Comparison of ENCODE assay signal across 9 mouse cellular contexts in the genomic region with DNA sequence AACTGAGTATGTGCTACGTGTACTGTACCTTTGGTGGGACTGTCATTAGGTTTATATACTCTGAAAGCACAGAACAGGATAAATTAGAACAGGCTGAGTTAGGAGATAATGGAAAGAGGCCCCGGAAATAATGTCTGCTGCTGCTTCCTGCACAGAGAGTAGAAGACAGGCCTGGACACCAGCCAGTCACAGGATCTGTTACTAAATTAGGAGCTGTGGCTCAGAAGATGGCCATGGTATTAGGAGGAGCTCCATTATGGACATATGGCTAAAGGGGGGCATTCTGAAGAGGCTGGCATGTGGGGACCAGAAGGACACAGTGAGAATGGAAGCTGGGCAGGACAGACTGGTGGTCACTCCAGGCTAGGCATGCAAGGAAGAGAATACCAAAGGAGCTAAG. TPM values are rescaled to one million over a fixed set of nuclear protein-coding genes. Genes with fewer than 3 reads are reported as not detected.
DNase-seq lines count a peak whose midpoint lies in the region; ATAC-seq and TF ChIP-seq lines count a peak whose summit lies in the region.
"Had no signal": no experiment of that assay in that cellular context is flagged by ENCODE, and none has a peak within 500 bp of the region (broad histone marks: within the 10 kb centered on the region; RNA-seq: fewer than 3 reads in every experiment).

No protein-coding gene starts in this region.

- H3K9ac ChIP-seq in hindbrain, embryonic 16.5 days (ENCODE audit: low read depth, low read length): no peak overlapping the region

- no peak for TF ChIP-seq POLR2A in myocyte (IDR thresholded peaks at IDR 0.05; ENCODE audit: insufficient read length, low read depth)

- no peaks in the 10 kb centered on the region; the same call in none of the 2 replicates for H3K4me1 ChIP-seq in hindbrain, embryonic 16.5 days (ENCODE audit: control insufficient read depth, insufficient read depth, low read depth, low read length)
- H3K4me1 ChIP-seq in hindbrain, embryonic 10.5 days (replicated peaks): peaks cover 4% of the 10 kb centered on the region; the same call in 1 of the 2 replicates
- peaks cover 11% of the 10 kb centered on the region; the same call in 1 of the 2 replicates for H3K4me1 ChIP-seq in midbrain, embryonic 10.5 days

- no peak overlapping the region for H3K4me3 ChIP-seq in hindbrain, embryonic 16.5 days (ENCODE audit: low read length)
- no peak overlapping the region for H3K4me3 ChIP-seq in hindbrain, embryonic 10.5 days
- no peak overlapping the region for H3K4me3 ChIP-seq in myocyte
- H3K4me3 ChIP-seq in midbrain, embryonic 10.5 days: no peak overlapping the region
- H3K4me3 ChIP-seq: erythroblast, embryonic 14.5 days had no signal

- peaks cover 7% of the 10 kb centered on the region for H3K36me3 ChIP-seq in hindbrain, embryonic 16.5 days (ENCODE audit: control insufficient read depth, insufficient read depth, low read length)
- H3K36me3 ChIP-seq in hindbrain, embryonic 10.5 days: peaks cover 72% of the 10 kb centered on the region
- peaks cover 4% of the 10 kb centered on the region for H3K36me3 ChIP-seq in myocyte (ENCODE audit: control insufficient read depth, insufficient read depth)
- H3K36me3 ChIP-seq in midbrain, embryonic 10.5 days: peaks cover 65% of the 10 kb centered on the region

- no peak for DNase-seq in hindbrain, embryonic 10.5 days (ENCODE audit: low spot score)
- DNase-seq in right cerebral cortex, postnatal 10 days (ENCODE audit: low spot score in 2 of 2): peak; percentile 52 to 70
- no peak for DNase-seq in right cerebral cortex, adult 18-20 months
- DNase-seq in heart, adult 9 months (ENCODE audit: low spot score in 2 of 2): peak; percentile 33 to 66
- DNase-seq in thymus, postnatal 36 days: no peak
- DNase-seq in midbrain, embryonic 10.5 days (ENCODE audit: low spot score): no peak

- peak; percentile 37; the same call in 1 of the 2 replicates for ATAC-seq in hindbrain, embryonic 16.5 days

- no peaks in the 10 kb centered on the region for H3K27me3 ChIP-seq in hindbrain, embryonic 16.5 days (replicated peaks; ENCODE audit: control insufficient read depth, insufficient read depth, low read length)
- no peaks in the 10 kb centered on the region for H3K27me3 ChIP-seq in hindbrain, embryonic 10.5 days (ENCODE audit: insufficient read depth, poor library complexity, severe bottlenecking)
- H3K27me3 ChIP-seq in myocyte (ENCODE audit: control insufficient read depth, insufficient read depth, insufficient read length): no peaks in the 10 kb centered on the region
- no peaks in the 10 kb centered on the region for H3K27me3 ChIP-seq in midbrain, embryonic 10.5 days (ENCODE audit: low read depth, poor library complexity, severe bottlenecking)

- H3K4me2 ChIP-seq in hindbrain, embryonic 16.5 days (ENCODE audit: low read length): no peak overlapping the region
- H3K4me2 ChIP-seq in myocyte (ENCODE audit: low read depth): peak overlapping the region; percentile 14

- H3K27ac ChIP-seq in hindbrain, embryonic 16.5 days (ENCODE audit: low read depth, low read length): no peak overlapping the region
- H3K27ac ChIP-seq in hindbrain, embryonic 10.5 days: no peak overlapping the region
- no peak overlapping the region for H3K27ac ChIP-seq in midbrain, embryonic 10.5 days (replicated peaks)

- H3ac ChIP-seq in myocyte (ENCODE audit: control insufficient read depth, insufficient read length): no peak overlapping the region

- H3K9me3 ChIP-seq in hindbrain, embryonic 16.5 days (ENCODE audit: control insufficient read depth, low read length): no peaks in the 10 kb centered on the region
- H3K9me3 ChIP-seq in hindbrain, embryonic 10.5 days: no peaks in the 10 kb centered on the region
- no peaks in the 10 kb centered on the region for H3K9me3 ChIP-seq in midbrain, embryonic 10.5 days (replicated peaks)

- WGBS in hindbrain, embryonic 16.5 days: 85% methylated on average over 2 of the region's 2 CpGs
- WGBS in hindbrain, embryonic 10.5 days: 89% methylated on average over 2 of the region's 2 CpGs
- 91% methylated on average over 2 of the region's 2 CpGs for WGBS in midbrain, embryonic 10.5 days

- peaks cover 83% of the 10 kb centered on the region for H3K79me2 ChIP-seq in myocyte (ENCODE audit: control insufficient read depth, insufficient read depth)

TF ChIP-seq in myocyte, 11 proteins besides CTCF, POLR2A, EP300 and RAD21:
- TF ChIP-seq USF1 (IDR thresholded peaks at IDR 0.05; ENCODE audit: low read depth) (no peak), MAX (IDR thresholded peaks at IDR 0.05; ENCODE audit: low read depth) (no peak), MYOD1 (IDR thresholded peaks at IDR 0.05; ENCODE audit: control insufficient read depth in 1 of 3, insufficient read length in 2 of 3, low read depth in 2 of 3) (no peak), E2F4 (IDR thresholded peaks at IDR 0.05; ENCODE audit: insufficient read depth) (no peak), SRF (IDR thresholded peaks at IDR 0.05; ENCODE audit: control insufficient read depth, insufficient read length, low read depth) (no peak), TCF12 (IDR thresholded peaks at IDR 0.05; ENCODE audit: insufficient read depth, poor library complexity, severe bottlenecking) (no peak), CEBPB (IDR thresholded peaks at IDR 0.05; ENCODE audit: insufficient read depth, poor library complexity, severe bottlenecking) (no peak), MYOG (IDR thresholded peaks at IDR 0.05; ENCODE audit: control insufficient read depth in 1 of 3, insufficient read depth in 1 of 3, insufficient read length in 2 of 3, low read depth in 2 of 3) (no peak), REST (IDR thresholded peaks at IDR 0.05; ENCODE audit: insufficient read depth, insufficient read length) (no peak), TCF3 (IDR thresholded peaks at IDR 0.05; ENCODE audit: insufficient read length, low read depth) (no peak), POLR2AphosphoS2 (IDR thresholded peaks at IDR 0.05; ENCODE audit: insufficient read length, low read depth) (no peak)
TF ChIP-seq in myocyte: peak in this region for 0.

RNA-seq across cellular contexts. Expression of a gene that starts 12.7 kb away (rescaled TPM):
- polyA plus RNA-seq in hindbrain, embryonic 16.5 days (2015; fragmentation: Nextera tagmentation; extraction: Ambion mirVana): 23.6 and 46.8 TPM in 2 replicates
- polyA plus RNA-seq in hindbrain, embryonic 10.5 days (2016; fragmentation: Nextera tagmentation; extraction: Ambion mirVana): 33.4 and 48.7 TPM in 2 replicates
- polyA plus RNA-seq in myocyte (2012; fragmentation: generic; extraction: Trizol): 12.1 TPM
- 20.6 and 38.1 TPM in 2 replicates for polyA plus RNA-seq in midbrain, embryonic 10.5 days (2016; fragmentation: Nextera tagmentation; extraction: Ambion mirVana)

RNA-seq across cellular contexts. Expression of a gene that starts 51.1 kb away (rescaled TPM):
- polyA plus RNA-seq in hindbrain, embryonic 16.5 days (2015; fragmentation: Nextera tagmentation; extraction: Ambion mirVana): 139 and 141 TPM in 2 replicates
- polyA plus RNA-seq in hindbrain, embryonic 10.5 days (2016; fragmentation: Nextera tagmentation; extraction: Ambion mirVana): 94.4 and 96.9 TPM in 2 replicates
- 128 TPM for polyA plus RNA-seq in myocyte (2012; fragmentation: generic; extraction: Trizol)
- polyA plus RNA-seq in midbrain, embryonic 10.5 days (2016; fragmentation: Nextera tagmentation; extraction: Ambion mirVana): 87.4 and 89.5 TPM in 2 replicates

Comparison
In these comparisons a context has a peak if more than half of its experiments do, and no peak if none do; other contexts are left out.
1. DNase-seq: peak in right cerebral cortex, postnatal 10 days (2 of 2) and heart, adult 9 months (2 of 2); none in hindbrain, embryonic 10.5 days (single experiment), right cerebral cortex, adult 18-20 months (single experiment), thymus, postnatal 36 days (0 of 2) and midbrain, embryonic 10.5 days (single experiment).